In the genomic region with DNA sequence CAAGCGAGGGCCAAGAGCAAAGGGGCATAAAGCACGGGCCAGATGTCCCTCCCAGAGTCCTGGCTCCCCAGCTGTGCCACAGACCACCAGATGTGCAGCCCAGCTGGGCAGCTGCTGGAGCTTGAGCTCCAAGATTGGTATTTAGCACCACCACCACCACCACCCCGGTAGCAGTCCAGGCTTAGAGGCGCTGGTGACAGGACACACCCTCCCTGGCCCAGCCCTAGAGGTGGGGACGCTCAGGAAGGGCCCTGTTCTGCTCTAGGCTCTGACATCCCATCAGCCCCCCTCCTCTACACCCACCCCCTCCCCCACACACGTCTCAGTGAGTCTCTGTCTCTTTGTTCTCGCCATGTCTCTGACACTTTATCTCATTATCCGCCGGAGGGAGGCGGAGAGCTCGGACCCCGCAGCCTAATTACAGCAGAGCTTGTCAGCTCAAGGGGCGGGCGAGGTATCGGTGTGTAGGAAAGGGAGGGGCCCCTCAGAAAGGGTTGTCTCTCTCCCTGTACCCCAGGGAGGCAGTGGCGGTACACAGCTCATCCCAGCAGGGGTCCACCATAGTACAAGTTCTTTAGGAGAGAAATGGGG, we compare ENCODE assay signal across 8 mouse cellular contexts. TPM values are rescaled to one million over a fixed set of nuclear protein-coding genes. Genes with fewer than 3 reads are reported as not detected.
DNase-seq lines count a peak whose midpoint lies in the region; ATAC-seq and TF ChIP-seq lines count a peak whose summit lies in the region.

No protein-coding gene starts in this region.

- DNase-seq in kidney, postnatal 0 days (ENCODE audit: low spot score), result no peak
- no peak for DNase-seq in kidney, adult 11 months
- DNase-seq in retina, embryonic 14.5 days (ENCODE audit: low spot score), result peak; percentile 78
- DNase-seq in right cerebral cortex, adult 18-20 months, result no peak
- no peak for DNase-seq in lung, adult 18-20 months

- 3% methylated on average over 16 of the region's 16 CpGs for WGBS in kidney, postnatal 0 days
- WGBS in embryonic facial prominence, embryonic 13.5 days, result 1% methylated on average over 16 of the region's 16 CpGs
- WGBS in limb, embryonic 13.5 days, result 0% methylated on average over 15 of the region's 16 CpGs

- H3K27me3 ChIP-seq in kidney, postnatal 0 days (ENCODE audit: insufficient read depth, low read length), result peaks cover 49% of the 10 kb centered on the region
- H3K27me3 ChIP-seq in embryonic facial prominence, embryonic 13.5 days, result peaks cover 99% of the 10 kb centered on the region
- H3K27me3 ChIP-seq in limb, embryonic 13.5 days, result peaks cover 94% of the 10 kb centered on the region

- H3K27ac ChIP-seq in kidney, postnatal 0 days, result no peak overlapping the region
- 0 out of 2 replicates have a peak overlapping the region, but pooled peaks have one; percentile 7 for H3K27ac ChIP-seq in embryonic facial prominence, embryonic 13.5 days
- H3K27ac ChIP-seq in limb, embryonic 13.5 days, result no peak overlapping the region

- no peaks in the 10 kb centered on the region for H3K9me3 ChIP-seq in kidney, postnatal 0 days (replicated peaks; ENCODE audit: low read length)
- no peaks in the 10 kb centered on the region for H3K9me3 ChIP-seq in embryonic facial prominence, embryonic 13.5 days
- no peaks in the 10 kb centered on the region for H3K9me3 ChIP-seq in limb, embryonic 13.5 days

- H3K4me3 ChIP-seq in kidney, postnatal 0 days (replicated peaks; ENCODE audit: low read depth, low read length), result peak overlapping the region; percentile 15; the same call in 1 of the 2 replicates
- H3K4me3 ChIP-seq in embryonic facial prominence, embryonic 13.5 days, result peak overlapping the region; percentile 51
- H3K4me3 ChIP-seq in limb, embryonic 13.5 days, result peak overlapping the region; percentile 52

- 0 out of 2 replicates have a peak, but pooled peaks cover 8% of the 10 kb centered on the region for H3K36me3 ChIP-seq in kidney, postnatal 0 days (ENCODE audit: insufficient read depth, low read length)
- peaks cover 14% of the 10 kb centered on the region for H3K36me3 ChIP-seq in embryonic facial prominence, embryonic 13.5 days
- peaks cover 16% of the 10 kb centered on the region for H3K36me3 ChIP-seq in limb, embryonic 13.5 days

- peak overlapping the region; percentile 83 for H3K4me2 ChIP-seq in kidney, postnatal 0 days (ENCODE audit: low read length)
- peak overlapping the region; percentile 97 for H3K4me2 ChIP-seq in embryonic facial prominence, embryonic 13.5 days
- peak overlapping the region; percentile 84 for H3K4me2 ChIP-seq in limb, embryonic 13.5 days (replicated peaks)

- peaks cover 38% of the 10 kb centered on the region for H3K4me1 ChIP-seq in kidney, postnatal 0 days (replicated peaks; ENCODE audit: insufficient read depth, low read length)
- H3K4me1 ChIP-seq in embryonic facial prominence, embryonic 13.5 days, result peaks cover 86% of the 10 kb centered on the region
- peaks cover 84% of the 10 kb centered on the region for H3K4me1 ChIP-seq in limb, embryonic 13.5 days

- no peak for ATAC-seq in kidney, postnatal 0 days (replicated peaks; ENCODE audit: low FRiP score, low read depth)
- peak; percentile 17; the same call in 1 of the 2 replicates for ATAC-seq in embryonic facial prominence, embryonic 13.5 days (ENCODE audit: insufficient number of reproducible peaks, insufficient read depth, low FRiP score, low TSS enrichment, low read depth)
- peak; percentile 10 for ATAC-seq in limb, embryonic 13.5 days (ENCODE audit: low FRiP score, low read depth)
- no peak for ATAC-seq in frontal cortex, adult (ENCODE audit: low TSS enrichment)

- no peak overlapping the region for H3K9ac ChIP-seq in kidney, postnatal 0 days (ENCODE audit: low read depth, low read length)
- H3K9ac ChIP-seq in embryonic facial prominence, embryonic 13.5 days, result peak overlapping the region; percentile 57
- H3K9ac ChIP-seq in limb, embryonic 13.5 days, result 0 out of 2 replicates have a peak overlapping the region, but pooled peaks have one; percentile 1

- TF ChIP-seq CTCF in kidney, postnatal 0 days (IDR thresholded peaks at IDR 0.05; ENCODE audit: low read depth), result no peak

RNA-seq across cellular contexts. Expression of gene Ndufa4l2, which starts 1.2 kb away (rescaled TPM):
- polyA plus RNA-seq in kidney, postnatal 0 days (2015; fragmentation: Nextera tagmentation; extraction: Ambion mirVana), result 57.8 and 63.2 TPM in 2 replicates
- polyA plus RNA-seq in embryonic facial prominence, embryonic 13.5 days (2015; fragmentation: Nextera tagmentation; extraction: Ambion mirVana), result 20.0 and 32.7 TPM in 2 replicates
- polyA plus RNA-seq in limb, embryonic 13.5 days (2015; fragmentation: Nextera tagmentation; extraction: Ambion mirVana), result 8.7 and 10.1 TPM in 2 replicates

RNA-seq across cellular contexts. Expression of gene Shmt2, which starts 8.6 kb away (rescaled TPM):
- polyA plus RNA-seq in kidney, postnatal 0 days (2015; fragmentation: Nextera tagmentation; extraction: Ambion mirVana), result 71.1 and 76.0 TPM in 2 replicates
- 81.7 and 92.3 TPM in 2 replicates for polyA plus RNA-seq in embryonic facial prominence, embryonic 13.5 days (2015; fragmentation: Nextera tagmentation; extraction: Ambion mirVana)
- polyA plus RNA-seq in limb, embryonic 13.5 days (2015; fragmentation: Nextera tagmentation; extraction: Ambion mirVana), result 97.4 and 98.1 TPM in 2 replicates

RNA-seq across cellular contexts. Expression of gene Stac3, which starts 12.1 kb away (rescaled TPM):
- 0.16 and 0.31 TPM in 2 replicates for polyA plus RNA-seq in kidney, postnatal 0 days (2015; fragmentation: Nextera tagmentation; extraction: Ambion mirVana)
- 2.0 and 3.2 TPM in 2 replicates for polyA plus RNA-seq in embryonic facial prominence, embryonic 13.5 days (2015; fragmentation: Nextera tagmentation; extraction: Ambion mirVana)
- polyA plus RNA-seq in limb, embryonic 13.5 days (2015; fragmentation: Nextera tagmentation; extraction: Ambion mirVana), result 20.8 and 20.9 TPM in 2 replicates

RNA-seq across cellular contexts. Expression of gene Nxph4, which starts 20.8 kb away (rescaled TPM):
- polyA plus RNA-seq in kidney, postnatal 0 days (2015; fragmentation: Nextera tagmentation; extraction: Ambion mirVana), result 0.93 and 1.1 TPM in 2 replicates
- 3.0 and 3.9 TPM in 2 replicates for polyA plus RNA-seq in embryonic facial prominence, embryonic 13.5 days (2015; fragmentation: Nextera tagmentation; extraction: Ambion mirVana)
- 10.7 and 12.5 TPM in 2 replicates for polyA plus RNA-seq in limb, embryonic 13.5 days (2015; fragmentation: Nextera tagmentation; extraction: Ambion mirVana)

Comparison
In these comparisons a context has a peak if more than half of its experiments do, and no peak if none do; other contexts are left out.
1. ATAC-seq: peak in embryonic facial prominence, embryonic 13.5 days (single experiment) and limb, embryonic 13.5 days (single experiment); none in kidney, postnatal 0 days (single experiment) and frontal cortex, adult (single experiment).
2. Peak in every context shown above with its lines, with median percentiles within 50 percentile points of each other: H3K4me2 ChIP-seq and H3K4me3 ChIP-seq.